Mouse (Mus musculus) kidney, embryonic 16.5 days (tissue): ENCODE measurements around the gene Fkbp11. TPM values are rescaled to one million over a fixed set of nuclear protein-coding genes. Genes with fewer than 3 reads are reported as not detected.

Source experiments
- ATAC-seq: fragments of 200-750 bp; cut with Nextera tagmentation; 2 replicates; pipeline ENCODE4 v1.8.0; 2017; ENCODE audit warnings: moderate TSS enrichment; ENCODE audit not compliant: low FRiP score, low TSS enrichment
- H3K27ac ChIP-seq: fragments of 300-500 bp; sonication (generic); 2 replicates; pipeline ENCODE4 v1.5.1; 2014; ENCODE audit warnings: low read length
- H3K27me3 ChIP-seq: fragments of 300-500 bp; sonication (generic); 2 replicates; pipeline ENCODE4 v1.6.1; 2014; ENCODE audit warnings: low read length, control low read depth, mixed read lengths; ENCODE audit not compliant: insufficient read depth
- H3K36me3 ChIP-seq: fragments of 300-500 bp; sonication (generic); 2 replicates; pipeline ENCODE4 v1.6.1; 2014; ENCODE audit warnings: low read length, control low read depth, mixed read lengths; ENCODE audit not compliant: insufficient read depth
- H3K4me1 ChIP-seq: fragments of 300-500 bp; sonication (generic); 2 replicates; pipeline ENCODE4 v1.6.1; 2014; ENCODE audit warnings: low read length, control low read depth, mixed read lengths; ENCODE audit not compliant: insufficient read depth
- H3K4me2 ChIP-seq: fragments of 300-500 bp; sonication (generic); replicated peaks from 2 replicates; pipeline ENCODE4 v1.6.1; 2014; ENCODE audit warnings: low read depth, low read length
- H3K4me3 ChIP-seq: fragments of 300-500 bp; sonication (generic); 2 replicates; pipeline ENCODE4 v1.5.1; 2014; ENCODE audit warnings: mild to moderate bottlenecking, low read length
- H3K9ac ChIP-seq: fragments of 300-500 bp; sonication (generic); replicated peaks from 2 replicates; pipeline ENCODE4 v1.6.1; 2014; ENCODE audit warnings: low read length
- H3K9me3 ChIP-seq: fragments of 300-500 bp; sonication (generic); 2 replicates; pipeline ENCODE4 v1.6.1; 2016; ENCODE audit warnings: low read length, control low read depth
- WGBS: fragments of 180-500 bp; shearing (Covaris S2); extraction: QIAGEN DNeasy Blood & Tissue Kit; methylation state at CpG from one replicate; pipeline ENCODE4 v1.1.7; 2014; 5-methylcytosine and 5-hydroxymethylcytosine counted together
- polyA plus RNA-seq: library from polyadenylated mRNA; unstranded; fragments of >200 nt; fragmentation: Nextera tagmentation; extraction: Ambion mirVana; gene quantifications from 2 replicates; pipeline ENCODE4 v1.2.1, GENCODE M21; 2015

Fkbp11 gene
- 36.6 and 39.1 TPM in 2 replicates for polyA plus RNA-seq

GRCm38 (mm10) chr15:98727443-98728321, at the start of gene Fkbp11:
Gene Fkbp11 (minus strand): TSS chr15:98728198.
- H3K9ac ChIP-seq = peak within 1 kb of the TSS; percentile 68
- no peaks in the 10 kb centered on the region for H3K27me3 ChIP-seq
- H3K4me2 ChIP-seq = peak within 1 kb of the TSS; percentile 84
- no peaks in the 10 kb centered on the region for H3K9me3 ChIP-seq
- H3K27ac ChIP-seq = peak within 1 kb of the TSS; percentile 0; the same call in 1 of the 2 replicates
- H3K4me3 ChIP-seq = peak within 1 kb of the TSS; percentile 59
- peak; percentile 83 for ATAC-seq
- peaks cover 35% of the 10 kb centered on the region for H3K4me1 ChIP-seq
- WGBS = under 1% methylated on average over 39 of the region's 39 CpGs
- H3K36me3 ChIP-seq = no peaks in the 10 kb centered on the region

DNA sequence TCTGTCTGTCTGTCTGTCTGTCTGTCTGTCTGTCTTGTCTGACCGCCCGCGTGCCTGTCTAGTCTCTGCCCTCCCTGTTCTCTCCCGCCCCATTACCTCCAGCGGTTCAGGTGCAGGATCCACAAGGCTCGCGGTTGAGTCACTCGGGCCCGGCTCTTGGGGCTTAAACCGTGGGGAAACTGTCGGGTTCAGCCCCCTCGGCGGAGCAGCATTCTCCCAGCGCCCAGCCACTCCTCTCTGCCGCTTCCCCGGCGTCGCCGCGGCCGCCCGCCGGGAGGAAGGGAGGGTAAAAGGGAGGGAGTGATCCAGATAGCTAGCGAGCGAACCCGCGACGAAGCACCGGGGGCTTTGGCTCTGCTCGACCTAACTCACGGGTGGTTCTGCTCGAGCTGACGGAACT, 49.8 kb upstream of the Fkbp11 start, which contains the start of gene Wnt10b:
TSS of gene Wnt10b (minus strand) at position 389 of the 400 bp plus-strand sequence.
- H3K9ac ChIP-seq = no peak within 1 kb of the TSS
- ATAC-seq = no peak
- WGBS = under 1% methylated on average over 26 of the region's 33 CpGs

DNA sequence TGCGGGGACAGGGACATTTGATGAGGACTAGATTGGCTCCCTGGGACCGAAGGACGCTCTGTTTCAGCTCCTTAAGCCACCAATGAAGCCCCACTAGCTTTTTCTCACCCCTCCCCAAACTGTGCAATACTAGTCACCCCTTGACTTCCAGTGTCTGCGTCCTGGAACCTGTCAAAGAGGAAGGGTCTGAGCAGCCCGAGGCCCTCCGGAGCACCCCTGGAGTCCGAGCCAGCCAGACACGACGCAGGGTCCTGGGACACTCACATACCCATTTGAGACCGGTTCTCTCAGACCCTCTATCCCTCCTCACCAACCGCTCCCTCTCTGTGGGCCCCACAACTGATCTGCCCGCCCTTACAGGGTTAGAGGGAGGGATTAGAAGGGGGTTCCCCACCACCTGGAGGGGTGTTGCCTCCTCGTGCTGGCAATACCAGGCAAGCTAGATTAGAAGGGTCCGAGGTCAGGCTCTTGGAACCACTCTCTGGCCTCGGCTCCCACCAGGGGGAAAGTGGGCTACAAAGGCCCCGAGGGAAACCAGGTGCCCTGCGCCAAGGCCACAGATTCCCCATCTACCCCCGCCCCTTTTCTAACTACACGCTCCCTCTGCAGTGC, 49.1 kb upstream of the Fkbp11 start:
- peaks cover 100% of the 10 kb centered on the region for H3K27me3 ChIP-seq
- no peak for ATAC-seq
- no peaks in the 10 kb centered on the region for H3K9me3 ChIP-seq
- H3K27ac ChIP-seq = no peak overlapping the region
- H3K9ac ChIP-seq = peak overlapping the region; percentile 38
- H3K4me3 ChIP-seq = peak overlapping the region; percentile 27; the same call in 1 of the 2 replicates
- H3K4me2 ChIP-seq = no peak overlapping the region
- 2% methylated on average over 19 of the region's 19 CpGs for WGBS
- H3K4me1 ChIP-seq = peaks cover 36% of the 10 kb centered on the region
- no peaks in the 10 kb centered on the region for H3K36me3 ChIP-seq

More for the DNA sequence above, 49.8 kb upstream of the Fkbp11 start, which contains the start of gene Wnt10b:
- H3K27me3 ChIP-seq = peaks cover 98% of the 10 kb centered on the region
- H3K4me3 ChIP-seq = peak within 1 kb of the TSS; percentile 27
- peaks cover 30% of the 10 kb centered on the region for H3K4me1 ChIP-seq
- peak within 1 kb of the TSS; percentile 48 for H3K4me2 ChIP-seq
- no peaks in the 10 kb centered on the region for H3K36me3 ChIP-seq
- no peak within 1 kb of the TSS for H3K27ac ChIP-seq
- no peaks in the 10 kb centered on the region for H3K9me3 ChIP-seq

- H3K4me3 ChIP-seq = peak overlapping the region; percentile 27
- peaks cover 41% of the 10 kb centered on the region for H3K4me1 ChIP-seq
- H3K36me3 ChIP-seq = no peaks in the 10 kb centered on the region
- under 1% methylated on average over 62 of the region's 62 CpGs for WGBS
- H3K9ac ChIP-seq = peak overlapping the region; percentile 38
- no peaks in the 10 kb centered on the region for H3K9me3 ChIP-seq
- H3K27ac ChIP-seq = no peak overlapping the region
- peak; percentile 58; the same call in 1 of the 2 replicates for ATAC-seq
- H3K27me3 ChIP-seq = peaks cover 100% of the 10 kb centered on the region
- H3K4me2 ChIP-seq = peak overlapping the region; percentile 48
These were observed 48.4 kb upstream of the Fkbp11 start for GRCm38 (mm10) chr15:98776280-98777004.

DNA sequence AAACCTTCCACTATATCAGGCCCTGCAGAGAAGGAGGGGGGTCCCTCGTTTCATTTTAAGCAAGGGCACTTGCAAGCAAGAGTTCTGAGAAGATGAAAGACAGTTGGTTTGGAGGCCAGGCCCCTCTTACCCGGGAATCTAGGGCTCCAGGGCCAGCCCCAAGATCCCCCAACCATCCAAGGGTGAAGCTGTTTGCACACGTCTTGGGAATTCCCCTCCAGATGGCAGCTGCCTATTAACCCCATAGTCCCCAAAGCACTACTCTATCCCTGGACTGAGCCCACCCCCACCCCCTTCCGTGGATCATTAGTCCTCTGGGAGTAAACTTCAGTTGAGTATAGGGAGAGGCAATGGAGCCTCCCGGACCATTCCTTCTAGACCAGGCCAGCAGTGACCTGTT, 47.5 kb upstream of the Fkbp11 start:
- H3K9ac ChIP-seq = no peak overlapping the region
- ATAC-seq = no peak
- H3K9me3 ChIP-seq = no peaks in the 10 kb centered on the region
- no peak overlapping the region for H3K27ac ChIP-seq
- H3K36me3 ChIP-seq = no peaks in the 10 kb centered on the region
- peak overlapping the region; percentile 48; the same call in 1 of the 2 replicates for H3K4me2 ChIP-seq
- H3K4me1 ChIP-seq = peaks cover 41% of the 10 kb centered on the region
- 2% methylated on average over 5 of the region's 5 CpGs for WGBS
- peaks cover 99% of the 10 kb centered on the region for H3K27me3 ChIP-seq
- H3K4me3 ChIP-seq = no peak overlapping the region

DNA sequence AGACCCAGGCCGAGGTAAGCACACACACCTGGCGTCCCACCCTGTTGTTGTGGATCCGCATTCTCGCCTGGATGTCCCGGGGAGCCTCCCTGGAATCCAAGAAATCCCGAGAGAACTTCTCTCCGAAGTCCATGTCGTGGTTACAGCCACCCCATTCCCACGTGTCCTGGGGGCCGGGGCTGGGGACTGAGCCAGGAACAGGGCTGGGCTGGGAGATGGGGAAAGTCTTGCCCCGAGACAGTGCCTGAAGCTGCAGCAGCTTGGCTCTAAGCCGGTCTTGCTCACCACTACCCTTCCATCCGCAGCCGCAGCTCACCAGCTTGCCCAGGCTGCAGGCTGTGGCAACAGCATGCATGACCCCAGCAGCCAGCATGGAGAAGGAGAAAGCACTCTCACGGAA, 46.1 kb upstream of the Fkbp11 start:
- H3K9ac ChIP-seq = no peak overlapping the region
- H3K27ac ChIP-seq = no peak overlapping the region
- H3K9me3 ChIP-seq = no peaks in the 10 kb centered on the region
- 16% methylated on average over 15 of the region's 15 CpGs for WGBS
- H3K4me3 ChIP-seq = no peak overlapping the region
- ATAC-seq = no peak
- H3K4me1 ChIP-seq = peaks cover 41% of the 10 kb centered on the region
- H3K4me2 ChIP-seq = no peak overlapping the region
- peaks cover 88% of the 10 kb centered on the region for H3K27me3 ChIP-seq
- H3K36me3 ChIP-seq = no peaks in the 10 kb centered on the region

GRCm38 (mm10) chr15:98772511-98773211, 44.7 kb upstream of the Fkbp11 start:
- Histone ChIP-seq H3K9me3 (no peaks in the 10 kb centered on the region), H3K4me3 (peak overlapping the region; percentile 43), H3K4me1 (peaks cover 32% of the 10 kb centered on the region), H3K27ac (no peak overlapping the region), H3K4me2 (peak overlapping the region; percentile 63), H3K9ac (peak overlapping the region; percentile 33), H3K27me3 (peaks cover 77% of the 10 kb centered on the region), H3K36me3 (no peaks in the 10 kb centered on the region)
- 2% methylated on average over 36 of the region's 36 CpGs for WGBS
- no peak; the same call in 1 of the 2 replicates for ATAC-seq

DNA sequence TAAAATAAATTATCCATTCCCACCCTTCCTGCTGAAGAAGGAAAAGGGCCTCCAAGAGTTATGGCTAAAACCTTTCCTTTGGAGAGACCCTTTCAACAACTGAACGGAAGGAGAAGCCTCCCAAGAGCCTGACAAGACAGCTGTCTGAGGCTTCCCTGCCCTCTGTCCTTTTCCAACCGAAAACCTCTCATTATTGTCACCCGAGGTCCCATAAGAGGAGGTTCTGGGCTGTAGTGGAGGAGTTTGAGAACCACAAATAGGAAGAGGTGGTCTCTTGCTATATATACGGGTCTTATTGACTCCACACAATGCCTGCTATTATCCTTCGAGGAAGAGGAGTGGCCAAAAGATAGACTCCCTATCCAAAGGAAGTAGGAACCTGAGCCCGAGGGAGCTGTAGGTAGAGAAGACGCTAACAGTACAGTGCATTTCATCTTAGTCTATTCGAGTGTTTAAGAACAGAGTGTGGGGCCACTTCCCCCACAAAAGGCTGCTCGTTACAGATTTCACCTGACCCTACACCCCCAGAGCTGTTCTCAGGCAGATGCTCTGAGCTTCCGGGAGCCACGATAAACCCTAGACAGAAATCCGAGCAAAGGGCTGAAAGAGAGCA, 43.9 kb upstream of the Fkbp11 start:
- Histone ChIP-seq H3K4me1 (peaks cover 29% of the 10 kb centered on the region), H3K27me3 (peaks cover 70% of the 10 kb centered on the region), H3K4me2 (peak overlapping the region; percentile 63), H3K4me3 (peak overlapping the region; percentile 43), H3K9ac (peak overlapping the region; percentile 33; the same call in 1 of the 2 replicates), H3K36me3 (no peaks in the 10 kb centered on the region), H3K9me3 (no peaks in the 10 kb centered on the region), H3K27ac (no peak overlapping the region)
- ATAC-seq = no peak
- 6% methylated on average over 12 of the region's 12 CpGs for WGBS

DNA sequence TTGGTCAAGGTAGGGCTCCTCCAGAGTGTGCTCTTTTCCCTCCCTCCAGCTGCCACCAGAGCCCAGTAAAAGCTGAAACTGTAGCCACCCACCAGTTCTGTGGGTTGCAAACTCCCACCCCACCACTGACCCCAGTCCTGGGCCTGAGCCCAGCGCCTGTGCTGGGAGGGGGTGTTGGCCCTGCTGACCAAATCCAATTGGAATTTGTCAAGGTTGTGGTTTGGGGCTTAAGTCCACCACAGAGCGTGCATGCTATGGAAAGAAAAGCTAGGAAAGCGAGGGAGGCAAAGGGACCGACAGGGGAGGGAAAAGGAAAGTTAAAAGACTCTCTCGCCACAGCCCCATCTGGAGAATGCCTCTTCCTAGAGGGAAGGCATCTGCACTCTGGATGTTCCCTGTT, 40.3 kb upstream of the Fkbp11 start:
- no peak overlapping the region for H3K4me3 ChIP-seq
- peaks cover 19% of the 10 kb centered on the region for H3K4me1 ChIP-seq
- H3K9ac ChIP-seq = no peak overlapping the region
- ATAC-seq = no peak
- no peak overlapping the region for H3K27ac ChIP-seq
- H3K36me3 ChIP-seq = no peaks in the 10 kb centered on the region
- peaks cover 37% of the 10 kb centered on the region for H3K27me3 ChIP-seq
- H3K9me3 ChIP-seq = no peaks in the 10 kb centered on the region
- no peak overlapping the region for H3K4me2 ChIP-seq
- whole genome bisulfite sequencing = 38% methylated on average over 5 of the region's 5 CpGs
